Mouse (Mus musculus): ENCODE data around the gene Dennd2a.

The Dennd2a gene

DNA sequence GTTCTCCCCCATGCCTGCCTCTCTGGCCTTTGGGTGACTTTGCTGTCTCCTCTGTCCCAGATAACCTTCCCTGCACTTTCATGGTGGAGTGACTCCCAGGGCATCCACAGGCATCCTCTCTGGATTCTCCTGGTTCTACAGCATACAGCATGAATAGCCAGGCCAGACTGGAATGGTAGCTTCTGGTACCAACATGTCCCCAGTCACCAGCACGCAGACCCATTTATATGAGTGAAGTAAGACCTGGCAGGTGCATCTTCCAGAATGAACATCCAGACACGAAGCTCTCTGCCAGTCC, 2.1 kb downstream of the Dennd2a start:
- DNase-seq: no peak

DNA sequence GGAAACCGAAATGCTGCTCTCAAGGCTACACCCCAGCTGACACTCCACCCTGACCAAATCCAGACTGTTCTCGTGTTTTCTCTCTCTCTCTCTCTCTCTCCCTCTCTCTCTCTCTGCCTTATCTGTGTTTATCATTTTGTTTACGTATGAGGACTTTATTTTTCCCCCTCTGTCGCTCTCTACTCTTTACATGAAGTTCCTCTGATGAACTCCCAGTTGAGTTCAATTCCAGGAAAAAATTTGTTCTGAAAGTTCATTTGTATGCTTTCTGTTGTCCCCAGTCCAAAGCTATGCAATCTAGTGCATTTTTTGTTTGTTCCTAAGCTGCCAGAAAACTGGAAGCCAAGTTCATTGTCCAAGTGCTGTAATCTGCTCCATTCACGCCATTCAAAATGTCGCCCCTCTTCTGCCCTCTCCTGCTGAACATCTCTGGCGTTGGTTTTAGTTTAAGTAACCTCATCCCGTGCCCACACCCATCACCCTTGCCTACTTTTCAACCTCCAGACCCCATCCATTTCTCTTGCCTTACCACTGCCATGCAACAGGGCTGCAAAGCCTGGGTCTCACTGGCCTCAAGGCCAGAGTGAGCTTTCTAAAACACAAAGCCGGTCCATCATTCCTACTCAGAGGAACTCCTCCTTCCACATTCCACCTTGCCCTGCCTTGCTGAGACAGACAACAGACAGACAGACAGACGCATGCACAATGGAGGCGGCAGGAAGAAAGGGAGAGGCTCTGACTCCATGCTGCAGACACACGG, 2.6 kb downstream of the Dennd2a start:
- no peak for DNase-seq

GRCm38 (mm10) chr6:39551981-39552636, 5.6 kb downstream of the Dennd2a start:
- peak; percentile 51 to 67 for DNase-seq

GRCm38 (mm10) chr6:39548030-39548429, 9.6 kb downstream of the Dennd2a start:
- DNase-seq: no peak

GRCm38 (mm10) chr6:39545474-39545873, 12.2 kb downstream of the Dennd2a start:
- no peak for DNase-seq

DNA sequence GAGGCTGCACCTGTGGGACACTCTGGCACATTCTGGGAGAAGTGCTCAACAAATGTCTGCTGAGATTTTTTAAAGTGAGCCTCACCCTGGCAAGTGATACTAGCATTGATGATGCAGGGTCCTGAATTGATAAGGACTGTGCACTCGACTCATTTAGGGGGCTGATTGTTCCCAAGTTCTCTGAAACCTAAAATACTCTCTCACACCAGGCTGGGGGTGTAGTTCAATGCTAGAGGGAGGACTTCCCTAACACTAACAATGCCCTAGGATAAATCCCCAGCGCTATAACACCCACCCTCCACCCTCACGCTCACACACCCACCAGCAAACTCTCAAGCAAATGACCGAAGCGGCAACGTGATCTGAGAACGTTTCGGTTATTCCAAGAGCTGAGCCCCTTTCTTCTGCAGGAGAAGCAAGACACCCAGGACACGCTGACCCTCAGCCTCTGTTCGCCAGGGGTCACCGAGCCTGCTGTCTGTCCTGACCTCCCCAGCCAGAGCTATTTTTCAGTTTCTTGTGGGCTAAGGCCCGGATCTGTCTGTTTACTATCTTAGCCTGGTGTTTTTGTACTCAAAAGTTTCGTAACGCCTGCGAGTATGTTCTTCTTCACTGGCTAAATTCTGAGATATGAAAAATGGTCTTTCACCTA, 13.8 kb downstream of the Dennd2a start:
- DNase-seq: peak in 1 of 2 experiments; percentile 27

GRCm38 (mm10) chr6:39542631-39543597, 14.8 kb downstream of the Dennd2a start:
- DNase-seq: peak; percentile 89 to 93

DNA sequence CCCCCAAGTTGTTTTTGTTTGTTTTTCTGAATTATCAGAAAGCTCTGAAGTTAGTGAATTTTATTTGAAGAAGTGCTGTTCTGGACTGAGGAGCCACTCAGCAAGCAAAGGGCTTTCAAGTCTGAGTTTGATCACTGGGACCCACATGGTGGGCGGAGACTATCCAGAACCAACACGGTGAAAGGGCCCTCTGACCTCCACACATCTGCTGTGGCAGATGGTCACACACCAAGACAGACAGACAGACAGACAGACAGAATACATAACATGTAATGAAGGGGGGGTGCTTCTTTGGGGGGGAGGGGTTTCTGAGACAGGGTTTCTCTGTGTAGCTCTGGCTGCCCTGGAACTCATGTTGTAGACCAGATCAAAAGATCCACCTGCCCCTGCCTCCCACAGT, 17.1 kb downstream of the Dennd2a start:
- DNase-seq: no peak

GRCm38 (mm10) chr6:39539679-39540155, 17.9 kb downstream of the Dennd2a start:
- peak; percentile 75 to 83 for DNase-seq

DNA sequence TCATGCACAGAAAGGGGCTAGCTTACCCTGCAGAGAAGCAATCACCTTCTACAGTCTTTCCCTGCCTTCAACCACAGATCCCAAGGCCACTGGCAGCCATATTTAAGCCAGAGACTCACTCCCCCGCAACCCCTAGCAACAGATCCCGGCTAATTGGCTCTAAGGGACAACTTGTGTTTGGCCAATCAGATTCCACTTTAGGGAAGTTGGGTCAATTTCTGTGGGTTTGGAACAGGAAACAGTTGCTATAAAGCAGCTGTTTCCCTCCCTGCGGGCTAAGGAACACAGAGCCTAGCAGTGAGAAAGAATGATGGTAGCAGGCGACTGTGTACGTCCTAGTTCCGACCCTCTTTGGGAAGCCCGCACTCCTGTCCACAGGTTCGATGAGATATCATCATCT, 19.4 kb downstream of the Dennd2a start:
- DNase-seq: peak; percentile 42 to 57

DNA sequence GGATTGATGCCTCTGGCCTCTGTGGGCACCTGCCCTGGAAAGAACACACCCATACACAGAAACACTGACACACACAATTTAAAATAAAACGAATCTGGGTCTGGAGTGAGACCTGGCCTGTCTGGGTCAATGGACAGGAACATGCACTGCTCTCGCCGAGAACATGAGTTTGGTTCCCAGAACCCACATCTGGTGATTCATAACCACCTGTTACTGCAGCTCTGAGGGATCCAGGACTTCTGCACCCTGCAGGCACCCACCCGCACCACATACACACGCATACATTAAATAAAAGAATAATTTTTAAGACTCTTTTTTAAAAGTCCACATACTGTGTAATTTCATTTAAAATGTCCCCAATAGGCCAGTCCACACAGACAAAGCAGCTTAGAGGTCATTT, 20.4 kb downstream of the Dennd2a start:
- DNase-seq: no peak

- no peak for DNase-seq
Measured at GRCm38 (mm10) chr6:39536621-39537020, 21.0 kb downstream of the Dennd2a start.

GRCm38 (mm10) chr6:39534944-39535343, 22.7 kb downstream of the Dennd2a start:
- DNase-seq: no peak

DNA sequence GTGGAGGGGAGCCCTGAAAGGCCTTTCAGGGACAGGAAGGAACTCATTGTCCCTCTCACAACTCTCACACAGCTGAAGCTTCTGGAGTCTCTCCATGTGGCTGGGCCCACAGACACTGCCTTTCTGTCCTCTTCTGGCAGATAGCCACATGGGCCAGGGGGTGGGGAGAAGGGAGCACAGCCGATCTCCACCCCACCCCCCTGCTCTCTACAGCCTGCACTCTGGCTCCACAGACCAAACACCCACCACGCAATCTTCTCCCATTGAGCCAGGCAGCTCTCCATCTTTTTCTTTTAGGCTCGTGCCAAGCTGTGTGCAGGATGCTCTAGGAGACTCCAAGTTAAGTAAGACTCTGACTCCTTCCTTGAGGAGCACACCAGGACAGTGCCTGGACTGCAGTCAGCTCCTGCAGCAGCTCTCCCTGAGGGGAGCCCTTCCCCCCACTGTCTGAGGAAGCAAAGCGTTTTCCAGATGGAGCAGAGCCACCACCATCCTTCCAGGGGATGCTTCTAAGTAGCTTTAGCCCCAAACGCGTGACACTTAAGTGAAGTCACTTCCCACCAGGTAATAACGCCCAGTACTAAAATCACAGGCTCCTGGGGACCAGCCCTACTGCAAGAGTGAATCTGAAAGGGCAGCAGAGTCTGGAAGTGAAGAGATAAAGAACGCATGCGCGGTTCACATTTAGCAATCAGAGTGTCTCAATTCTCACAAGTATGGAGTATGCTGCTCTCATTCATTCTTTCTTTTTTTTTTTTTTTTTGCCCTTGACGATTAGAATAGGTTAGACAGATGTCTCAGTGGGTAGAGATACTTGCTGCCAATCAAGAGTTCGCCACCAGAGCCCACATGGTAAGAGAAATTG, 28.8 kb downstream of the Dennd2a start:
- peak; percentile 75 to 81 for DNase-seq

GRCm38 (mm10) chr6:39527811-39528210, 29.9 kb downstream of the Dennd2a start:
- no peak for DNase-seq

DNA sequence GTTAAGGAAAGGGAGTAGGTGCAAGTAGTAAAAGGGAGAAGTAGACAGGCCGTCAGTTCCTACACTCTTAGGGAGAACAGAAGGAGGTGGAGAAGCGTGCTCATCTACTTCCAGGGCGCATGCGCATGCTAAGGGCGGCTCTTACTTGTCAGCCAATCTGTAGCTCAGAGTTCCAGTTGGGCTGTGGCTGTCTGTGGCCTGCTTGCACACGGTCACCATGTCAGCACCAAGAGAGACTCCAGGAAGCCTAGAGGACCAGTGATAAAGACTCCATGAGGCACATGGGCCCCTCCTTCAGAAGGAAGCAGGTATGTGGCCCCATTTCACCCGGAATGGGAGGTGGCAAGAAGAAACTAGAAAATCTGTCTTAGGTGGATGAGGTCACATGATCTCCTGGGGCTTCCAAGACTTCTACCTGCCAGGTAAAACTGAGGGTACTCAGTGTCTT, 30.3 kb downstream of the Dennd2a start:
- DNase-seq: no peak

DNA sequence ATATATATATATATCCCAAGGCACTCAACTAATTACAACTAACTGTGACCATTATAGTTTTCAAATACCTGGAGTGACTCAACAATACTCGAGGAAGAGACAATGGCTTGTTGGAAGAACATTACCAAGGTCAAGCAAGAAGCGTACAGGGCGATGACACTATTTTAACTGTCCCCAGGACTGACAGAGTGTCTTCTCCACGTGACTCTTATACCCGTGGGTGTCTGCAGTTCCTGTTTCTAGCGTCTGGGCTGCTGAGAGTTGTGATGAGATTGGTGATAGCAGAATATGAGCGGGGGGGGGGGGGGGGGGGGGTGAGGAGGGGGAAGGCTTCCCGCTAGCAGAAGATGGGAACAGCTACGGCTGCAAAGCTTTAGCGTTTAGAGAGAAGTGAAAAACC, 30.9 kb downstream of the Dennd2a start:
- DNase-seq: no peak

DNA sequence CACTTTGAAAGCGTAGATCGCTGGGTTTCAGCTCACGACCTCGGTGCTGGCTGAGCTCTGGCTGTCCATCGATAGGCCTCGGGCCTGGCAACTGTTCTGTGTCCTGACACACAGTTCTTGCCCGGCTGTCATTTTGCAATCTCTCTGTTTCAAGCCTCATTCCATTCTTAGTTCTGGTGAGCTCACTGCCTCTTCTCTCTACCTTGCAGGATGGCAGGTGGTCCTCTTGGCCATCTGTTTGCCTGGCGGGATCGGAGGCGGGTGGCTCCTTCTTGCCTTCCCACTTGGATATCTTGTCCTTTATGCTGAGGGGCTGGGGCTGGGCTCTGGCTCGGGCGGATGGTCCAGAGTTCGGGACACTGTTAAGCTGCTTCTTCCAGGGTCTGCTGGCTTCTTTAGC, 34.5 kb downstream of the Dennd2a start:
- DNase-seq: no peak

GRCm38 (mm10) chr6:39522425-39522824, 35.2 kb downstream of the Dennd2a start:
- DNase-seq: no peak

- DNase-seq: peak; percentile 21 to 36
Measured at GRCm38 (mm10) chr6:39515739-39516131, 41.9 kb downstream of the Dennd2a start.

GRCm38 (mm10) chr6:39515040-39515738, 42.5 kb downstream of the Dennd2a start:
- peak; percentile 63 to 73 for DNase-seq

All from kidney, postnatal 4 days (tissue).